Mouse (Mus musculus) urinary bladder, postnatal 0 days (tissue): ENCODE results near the gene Trap1. TPM values are rescaled to one million over a fixed set of nuclear protein-coding genes. Genes with fewer than 3 reads are reported as not detected.

Experiments
- microRNA-seq: library from miRNA; unstranded; fragments of <30 nt; microRNA quantifications from one replicate; pipeline ENCODE4, GENCODE M21; 2016
- polyA plus RNA-seq: library from polyadenylated mRNA; unstranded; fragments of >200 nt; fragmentation: Nextera tagmentation; extraction: Ambion mirVana; gene quantifications from 2 replicates; pipeline ENCODE4 v1.2.1, GENCODE M21; 2015

The Trap1 gene
- polyA plus RNA-seq, result 48.8 and 53.2 TPM in 2 replicates

GRCm38 (mm10) chr16:4077384-4078061 is at the start of gene Trap1:
Gene Trap1 (minus strand): TSS chr16:4077827.

DNA sequence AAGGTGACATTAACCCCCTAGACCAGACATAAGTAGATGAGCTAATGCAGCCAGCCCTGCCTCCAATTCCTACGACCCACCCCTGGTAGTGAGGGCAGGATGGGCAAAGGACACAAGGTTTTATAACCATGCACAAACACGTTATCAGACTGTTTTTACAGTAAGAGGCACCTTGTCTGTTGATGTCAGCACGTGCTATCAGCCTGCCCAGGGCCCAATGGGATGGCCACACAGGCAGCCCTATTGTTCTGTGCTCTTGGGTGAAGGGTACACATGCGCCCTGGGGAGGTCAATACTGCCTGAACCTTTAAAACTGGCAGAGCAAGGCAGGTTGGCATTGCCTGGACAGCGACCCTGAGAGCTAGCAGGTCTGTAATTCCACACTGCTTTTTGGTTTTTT is 40.8 kb downstream of the Trap1 start, which contains the start of gene Dnase1:
Dnase1 (plus strand) TSS at position 136 of the 400 bp plus-strand sequence.

DNA sequence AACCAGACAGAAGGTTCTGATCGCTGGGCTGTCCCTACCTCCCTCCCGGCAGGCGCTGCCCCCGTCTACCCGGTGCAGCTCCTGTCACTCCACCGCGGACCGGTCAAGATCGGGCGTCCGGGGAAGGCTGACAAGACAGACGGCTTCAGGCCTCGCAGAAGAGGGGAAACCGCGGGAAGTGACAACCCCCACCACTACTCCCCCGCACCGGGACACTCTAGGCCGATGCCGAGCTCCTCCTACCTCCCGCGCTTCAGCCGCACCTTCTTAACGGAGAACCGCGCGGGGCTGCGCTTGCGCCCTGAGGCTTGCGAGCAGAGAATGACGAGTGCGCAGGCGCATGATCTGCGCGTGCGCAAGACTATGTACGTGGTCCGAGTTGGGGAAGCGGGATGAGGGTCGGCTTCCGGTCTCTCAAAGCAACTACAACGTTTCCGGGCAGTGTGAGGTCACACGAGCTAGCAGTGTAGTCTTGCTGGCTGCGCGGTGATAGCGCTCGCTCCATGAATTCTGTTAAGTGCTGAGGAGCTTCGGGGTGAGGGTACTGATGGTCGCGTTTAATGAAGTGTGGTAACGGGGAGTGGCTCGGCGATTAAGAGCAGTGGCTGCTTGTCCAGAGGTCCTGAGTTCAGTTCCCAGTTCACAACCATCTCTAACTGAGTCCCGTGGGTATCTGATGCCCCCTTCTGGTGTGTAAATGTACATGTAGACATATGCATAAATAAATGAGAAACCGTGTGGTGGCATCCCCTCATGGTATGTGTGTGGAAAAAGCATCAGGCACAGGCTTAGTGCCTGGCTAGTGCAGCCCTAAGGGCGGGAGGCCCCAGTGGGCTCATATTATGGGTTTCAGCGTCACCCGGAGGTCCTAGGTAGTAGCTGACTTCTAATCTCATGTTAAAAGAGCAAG is 73.9 kb downstream of the Trap1 start, which contains the start of gene Slx4:
Slx4 (minus strand) TSS at position 282 of the 910 bp plus-strand sequence.

Small RNA genes within 50 kb of the gene (microRNA-seq; reads per million reads assigned to microRNA genes)
- gene Gm23413, result not detected

Other genes with a start within 250 kb of the Trap1 start
- gene Olfr15, start 246.9 kb downstream of the Trap1 start, polyA plus RNA-seq, result not detected in 2 replicates
- 0.54 TPM in 2 replicates for gene Zfp174, start 230.6 kb downstream of the Trap1 start, polyA plus RNA-seq
- 25.9 and 27.3 TPM in 2 replicates for gene Naa60, start 205.5 kb downstream of the Trap1 start, polyA plus RNA-seq
- gene Zfp597, start 193.3 kb downstream of the Trap1 start, polyA plus RNA-seq, result 2.5 and 3.3 TPM in 2 replicates
- 1.0 and 1.3 TPM in 2 replicates for gene Gm20695, start 193.2 kb downstream of the Trap1 start, polyA plus RNA-seq
- gene 1700037C18Rik, start 169.1 kb downstream of the Trap1 start, polyA plus RNA-seq, result 5.9 and 6.4 TPM in 2 replicates
- 13.7 and 14.4 TPM in 2 replicates for gene Cluap1, start 169.0 kb downstream of the Trap1 start, polyA plus RNA-seq
- 0.25 and 0.40 TPM in 2 replicates for gene Nlrc3, start 101.2 kb downstream of the Trap1 start, polyA plus RNA-seq
- 6.1 and 7.0 TPM in 2 replicates for gene Slx4, start 74.1 kb downstream of the Trap1 start, polyA plus RNA-seq
- 0.95 and 1.9 TPM in 2 replicates for gene Dnase1, start 40.9 kb downstream of the Trap1 start, polyA plus RNA-seq
- 16.0 and 17.7 TPM in 2 replicates for gene Crebbp, start 136.2 kb upstream of the Trap1 start, polyA plus RNA-seq